Comparison of ENCODE assay signal across 8 mouse cellular contexts in genomic region chr8:70797081-70798070, GRCm38 (mm10). TPM values are rescaled to one million over a fixed set of nuclear protein-coding genes. Genes with fewer than 3 reads are reported as not detected.
A peak's percentile ranks its signal among the peaks of the same experiment; 100 is the strongest.
DNase-seq lines count a peak whose midpoint lies in the region; ATAC-seq and TF ChIP-seq lines count a peak whose summit lies in the region.

No protein-coding gene starts in this region.

- H3K4me2 ChIP-seq in forebrain, postnatal 0 days (ENCODE audit: low read depth): peak overlapping the region; percentile 94
- H3K4me2 ChIP-seq in lung, embryonic 16.5 days (ENCODE audit: low read depth, low read length): peak overlapping the region; percentile 92

- H3K27me3 ChIP-seq in cerebellum, adult 2 months (ENCODE audit: control insufficient read depth, insufficient read depth, low read length): no peaks in the 10 kb centered on the region
- H3K27me3 ChIP-seq in forebrain, postnatal 0 days (ENCODE audit: insufficient read depth, low read length): no peaks in the 10 kb centered on the region; the same call in none of the 2 replicates
- peaks cover 31% of the 10 kb centered on the region for H3K27me3 ChIP-seq in lung, embryonic 16.5 days (ENCODE audit: control insufficient read depth, insufficient read depth, low read depth, low read length)

- peak; percentile 75 for ATAC-seq in forebrain, postnatal 0 days
- ATAC-seq in hematopoietic stem cell, adult 5-6 weeks (replicated peaks in 1 of 2; ENCODE audit: insufficient read depth in 1 of 2, low FRiP score in 2 of 2, low TSS enrichment in 1 of 2, low read depth in 1 of 2, poor library complexity in 2 of 2, severe bottlenecking in 2 of 2): peak; percentile 38 to 54
- peak; percentile 85 for ATAC-seq in lung, embryonic 16.5 days (ENCODE audit: low read depth)

- H3K9me3 ChIP-seq in forebrain, postnatal 0 days (ENCODE audit: low read length): no peaks in the 10 kb centered on the region
- no peaks in the 10 kb centered on the region for H3K9me3 ChIP-seq in lung, embryonic 16.5 days (ENCODE audit: control insufficient read depth, low read length)

- under 1% methylated on average over 55 of the region's 57 CpGs for WGBS in cerebellum, adult 2 months
- WGBS in forebrain, postnatal 0 days: 2% methylated on average over 57 of the region's 57 CpGs
- under 1% methylated on average over 57 of the region's 57 CpGs for WGBS in lung, embryonic 16.5 days

- H3K27ac ChIP-seq in cerebellum, adult 2 months (ENCODE audit: insufficient read depth, low read length): peak overlapping the region; percentile 1; the same call in 1 of the 2 replicates
- peak overlapping the region; percentile 59 for H3K27ac ChIP-seq in forebrain, postnatal 0 days (ENCODE audit: low read depth, low read length)
- H3K27ac ChIP-seq in lung, embryonic 16.5 days (ENCODE audit: low read length): no peak overlapping the region; the same call in 1 of the 2 replicates

- H3K36me3 ChIP-seq in forebrain, postnatal 0 days (ENCODE audit: insufficient read depth): no peaks in the 10 kb centered on the region
- no peaks in the 10 kb centered on the region for H3K36me3 ChIP-seq in lung, embryonic 16.5 days (ENCODE audit: control insufficient read depth, insufficient read depth, low read length)

- peaks cover 6% of the 10 kb centered on the region for H3K4me1 ChIP-seq in cerebellum, adult 2 months (ENCODE audit: control insufficient read depth, insufficient read depth, low read length)
- H3K4me1 ChIP-seq in forebrain, postnatal 0 days (ENCODE audit: insufficient read depth): peaks cover 28% of the 10 kb centered on the region
- peaks cover 26% of the 10 kb centered on the region for H3K4me1 ChIP-seq in lung, embryonic 16.5 days (replicated peaks; ENCODE audit: control insufficient read depth, insufficient read depth, low read length)

- no peak for TF ChIP-seq CTCF in cerebellum, adult 2 months (IDR thresholded peaks at IDR 0.05; ENCODE audit: borderline replicate concordance, insufficient read depth, low read depth, low read length)
- TF ChIP-seq CTCF in forebrain, postnatal 0 days (IDR thresholded peaks at IDR 0.05; ENCODE audit: low read depth): no peak

- peak overlapping the region; percentile 59 for H3K9ac ChIP-seq in forebrain, postnatal 0 days
- H3K9ac ChIP-seq in lung, embryonic 16.5 days (ENCODE audit: low read length): peak overlapping the region; percentile 64

- peak overlapping the region; percentile 74 for H3K4me3 ChIP-seq in cerebellum, adult 2 months (replicated peaks; ENCODE audit: insufficient read depth, low read depth, low read length)
- H3K4me3 ChIP-seq in forebrain, postnatal 0 days (ENCODE audit: low read depth, low read length): peak overlapping the region; percentile 62
- peak overlapping the region; percentile 59 for H3K4me3 ChIP-seq in lung, embryonic 16.5 days (ENCODE audit: low read length)

- TF ChIP-seq POLR2A in cerebellum, adult 2 months (IDR thresholded peaks at IDR 0.05; ENCODE audit: borderline replicate concordance, insufficient read depth, low read length): 0 out of 2 replicates have a peak, but pooled peaks have one; percentile 1

- peak; percentile 94 for DNase-seq in MEL-GATA-1-ER (ENCODE audit: extremely low read depth, low read depth)
- peak; percentile 79 to 83 for DNase-seq in cerebellum, adult 2 months
- peak; percentile 93 for DNase-seq in forebrain, postnatal 0 days
- peak; percentile 87 for DNase-seq in layer of hippocampus, adult 9-10 months (ENCODE audit: low spot score)
- peak; percentile 76 for DNase-seq in ovary, postnatal 14 days (ENCODE audit: low spot score)
- DNase-seq in thymus, postnatal 14 days: peak; percentile 84

RNA-seq across cellular contexts. Expression of gene Mast3, which starts 7.5 kb away (rescaled TPM):
- 69.5 and 70.4 TPM in 2 replicates for polyA plus RNA-seq in cerebellum, adult 2 months (2012; rRNA removed)
- 26.2 and 60.0 TPM in 2 replicates for total RNA-seq in forebrain, postnatal 0 days (2014; rRNA removed)
- polyA plus RNA-seq in forebrain, postnatal 0 days (2015; fragmentation: Nextera tagmentation; extraction: Ambion mirVana): 20.3 and 25.2 TPM in 2 replicates
- total RNA-seq in hematopoietic stem cell, adult 5-6 weeks (2017): 14.4 and 28.0 TPM in 2 replicates
- polyA plus RNA-seq in lung, embryonic 16.5 days (2015; fragmentation: Nextera tagmentation; extraction: Ambion mirVana): 13.7 and 14.3 TPM in 2 replicates

RNA-seq across cellular contexts. Expression of gene Il12rb1, which starts 10.9 kb away (rescaled TPM):
- 1.8 and 1.9 TPM in 2 replicates for polyA plus RNA-seq in cerebellum, adult 2 months (2012; rRNA removed)
- total RNA-seq in forebrain, postnatal 0 days (2014; rRNA removed): 0.05 TPM in 1 of 2 replicates, not detected in the other
- not detected in 2 replicates for polyA plus RNA-seq in forebrain, postnatal 0 days (2015; fragmentation: Nextera tagmentation; extraction: Ambion mirVana)
- total RNA-seq in hematopoietic stem cell, adult 5-6 weeks (2017): 6.1 and 9.8 TPM in 2 replicates
- 0.24 and 0.69 TPM in 2 replicates for polyA plus RNA-seq in lung, embryonic 16.5 days (2015; fragmentation: Nextera tagmentation; extraction: Ambion mirVana)

RNA-seq across cellular contexts. Expression of gene Pik3r2, which starts 20.9 kb away (rescaled TPM):
- polyA plus RNA-seq in cerebellum, adult 2 months (2012; rRNA removed): 150 and 158 TPM in 2 replicates
- total RNA-seq in forebrain, postnatal 0 days (2014; rRNA removed): 160 and 170 TPM in 2 replicates
- polyA plus RNA-seq in forebrain, postnatal 0 days (2015; fragmentation: Nextera tagmentation; extraction: Ambion mirVana): 147 and 153 TPM in 2 replicates
- total RNA-seq in hematopoietic stem cell, adult 5-6 weeks (2017): 13.3 and 15.0 TPM in 2 replicates
- 56.0 and 56.8 TPM in 2 replicates for polyA plus RNA-seq in lung, embryonic 16.5 days (2015; fragmentation: Nextera tagmentation; extraction: Ambion mirVana)

RNA-seq across cellular contexts. Expression of gene Mpv17l2, which starts 36.6 kb away (rescaled TPM):
- 81.1 and 83.4 TPM in 2 replicates for polyA plus RNA-seq in cerebellum, adult 2 months (2012; rRNA removed)
- 33.7 and 39.9 TPM in 2 replicates for total RNA-seq in forebrain, postnatal 0 days (2014; rRNA removed)
- 60.4 and 61.9 TPM in 2 replicates for polyA plus RNA-seq in forebrain, postnatal 0 days (2015; fragmentation: Nextera tagmentation; extraction: Ambion mirVana)
- total RNA-seq in hematopoietic stem cell, adult 5-6 weeks (2017): 7.0 and 7.1 TPM in 2 replicates
- 37.1 and 39.2 TPM in 2 replicates for polyA plus RNA-seq in lung, embryonic 16.5 days (2015; fragmentation: Nextera tagmentation; extraction: Ambion mirVana)

RNA-seq across cellular contexts. Expression of gene Arrdc2, which starts 42.1 kb away (rescaled TPM):
- polyA plus RNA-seq in cerebellum, adult 2 months (2012; rRNA removed): 33.1 and 34.0 TPM in 2 replicates
- 15.4 and 25.9 TPM in 2 replicates for total RNA-seq in forebrain, postnatal 0 days (2014; rRNA removed)
- polyA plus RNA-seq in forebrain, postnatal 0 days (2015; fragmentation: Nextera tagmentation; extraction: Ambion mirVana): 5.6 and 7.1 TPM in 2 replicates
- total RNA-seq in hematopoietic stem cell, adult 5-6 weeks (2017): 8.6 and 8.8 TPM in 2 replicates
- 4.5 and 5.6 TPM in 2 replicates for polyA plus RNA-seq in lung, embryonic 16.5 days (2015; fragmentation: Nextera tagmentation; extraction: Ambion mirVana)
